Mouse (Mus musculus) neural tube, embryonic 11.5 days (tissue): ENCODE data around the gene Heatr5b. TPM values are rescaled to one million over a fixed set of nuclear protein-coding genes. Genes with fewer than 3 reads are reported as not detected.
"Not testable (repeated sequence)": the region's sequence is repeated elsewhere in the genome, so short reads cannot be mapped to it uniquely, and the experiment has no call there.

Source experiments
- ATAC-seq: fragments of 200-750 bp; cut with Nextera tagmentation; 2 replicates; pipeline ENCODE4 v1.8.0; 2017; ENCODE audit warnings: moderate number of reproducible peaks, mild to moderate bottlenecking, moderate TSS enrichment, moderate library complexity; ENCODE audit not compliant: insufficient read depth, low FRiP score, low TSS enrichment
- DNase-seq: peaks from one replicate; pipeline ENCODE4 v3.0.0-alpha.2; 2015; ENCODE audit warnings: low spot score
- H3K27ac ChIP-seq: fragments of 300-500 bp; sonication (generic); 2 replicates; pipeline ENCODE4 v1.5.1; 2014; ENCODE audit warnings: low read depth, mild to moderate bottlenecking, low read length
- H3K27me3 ChIP-seq: fragments of 300-500 bp; sonication (generic); 2 replicates; pipeline ENCODE4 v1.6.1; 2014; ENCODE audit warnings: mild to moderate bottlenecking, low read length, mixed read lengths; ENCODE audit not compliant: control insufficient read depth, insufficient read depth
- H3K36me3 ChIP-seq: fragments of 300-500 bp; sonication (generic); 2 replicates; pipeline ENCODE4 v1.6.1; 2014; ENCODE audit warnings: mild to moderate bottlenecking, low read length, moderate library complexity, mixed read lengths; ENCODE audit not compliant: control insufficient read depth, insufficient read depth
- H3K4me1 ChIP-seq: fragments of 300-500 bp; sonication (generic); 2 replicates; pipeline ENCODE4 v1.6.1; 2014; ENCODE audit warnings: low read length, mixed read lengths; ENCODE audit not compliant: control insufficient read depth, insufficient read depth
- H3K4me2 ChIP-seq: fragments of 300-500 bp; sonication (generic); 2 replicates; pipeline ENCODE4 v1.6.1; 2014; ENCODE audit warnings: low read depth, mild to moderate bottlenecking, moderate library complexity
- H3K4me3 ChIP-seq: fragments of 300-500 bp; sonication (generic); 2 replicates; pipeline ENCODE4 v1.5.1; 2014; ENCODE audit warnings: low read depth, low read length
- H3K9ac ChIP-seq: fragments of 300-500 bp; sonication (generic); 2 replicates; pipeline ENCODE4 v1.6.1; 2014; ENCODE audit warnings: mild to moderate bottlenecking, low read length
- H3K9me3 ChIP-seq: fragments of 300-500 bp; sonication (generic); 2 replicates; pipeline ENCODE4 v1.6.1; 2016; ENCODE audit warnings: low read length; ENCODE audit not compliant: control insufficient read depth
- WGBS: fragments of 180-500 bp; shearing (Covaris S2); extraction: QIAGEN DNeasy Blood & Tissue Kit; methylation state at CpG from one replicate; pipeline ENCODE4 v1.1.7; 2014; 5-methylcytosine and 5-hydroxymethylcytosine counted together
- polyA plus RNA-seq: library from polyadenylated mRNA; unstranded; fragments of >200 nt; fragmentation: Nextera tagmentation; extraction: Ambion mirVana; gene quantifications from 2 replicates; pipeline ENCODE4 v1.2.1, GENCODE M21; 2014

Heatr5b gene
- polyA plus RNA-seq, 1 experiment from 2014 or later: 18.9 TPM

GRCm38 (mm10) chr17:78824346-78824745, 10.8 kb downstream of the Heatr5b start:
- no peaks in the 10 kb centered on the region for H3K9me3 ChIP-seq

GRCm38 (mm10) chr17:78809582-78809981, 25.6 kb downstream of the Heatr5b start:
- Histone ChIP-seq H3K36me3 (peaks cover 2% of the 10 kb centered on the region; the same call in 1 of the 2 replicates), H3K27ac (no peak overlapping the region), H3K4me2 (no peak overlapping the region), H3K9me3 (no peaks in the 10 kb centered on the region), H3K9ac (no peak overlapping the region), H3K4me1 (no peaks in the 10 kb centered on the region), H3K4me3 (no peak overlapping the region), H3K27me3 (no peaks in the 10 kb centered on the region)
- DNase-seq: no peak
- 94% methylated on average over 3 of the region's 3 CpGs for WGBS
- no peak for ATAC-seq

More at GRCm38 (mm10) chr17:78824346-78824745, 10.8 kb downstream of the Heatr5b start:
- Histone ChIP-seq H3K36me3 (peaks cover 10% of the 10 kb centered on the region), H3K4me3 (no peak overlapping the region), H3K27me3 (no peaks in the 10 kb centered on the region), H3K9ac (no peak overlapping the region), H3K27ac (no peak overlapping the region), H3K4me2 (no peak overlapping the region), H3K4me1 (no peaks in the 10 kb centered on the region)
- DNase-seq (no peak), ATAC-seq (no peak)
- 90% methylated on average over 13 of the region's 13 CpGs for WGBS

GRCm38 (mm10) chr17:78809019-78809418, 26.1 kb downstream of the Heatr5b start:
- Histone ChIP-seq H3K27me3 (no peaks in the 10 kb centered on the region), H3K27ac (no peak overlapping the region), H3K4me1 (no peaks in the 10 kb centered on the region), H3K9ac (no peak overlapping the region), H3K4me3 (no peak overlapping the region), H3K4me2 (no peak overlapping the region), H3K9me3 (no peaks in the 10 kb centered on the region), H3K36me3 (peaks cover 2% of the 10 kb centered on the region; the same call in 1 of the 2 replicates)
- no peak for DNase-seq
- no peak for ATAC-seq

GRCm38 (mm10) chr17:78797222-78797621, 37.9 kb downstream of the Heatr5b start:
- DNase-seq (no peak), ATAC-seq (no peak)
- WGBS: 93% methylated on average over 1 of the region's 1 CpGs
- Histone ChIP-seq H3K9ac (no peak overlapping the region), H3K36me3 (no peaks in the 10 kb centered on the region), H3K9me3 (no peaks in the 10 kb centered on the region), H3K27ac (no peak overlapping the region), H3K4me2 (no peak overlapping the region), H3K27me3 (no peaks in the 10 kb centered on the region), H3K4me1 (no peaks in the 10 kb centered on the region), H3K4me3 (no peak overlapping the region)

GRCm38 (mm10) chr17:78794390-78794789, 40.8 kb downstream of the Heatr5b start:
- Histone ChIP-seq H3K9ac (no peak overlapping the region), H3K4me2 (no peak overlapping the region), H3K4me3 (no peak overlapping the region), H3K36me3 (peaks cover 3% of the 10 kb centered on the region; the same call in 1 of the 2 replicates), H3K9me3 (no peaks in the 10 kb centered on the region), H3K27me3 (no peaks in the 10 kb centered on the region), H3K27ac (no peak overlapping the region), H3K4me1 (no peaks in the 10 kb centered on the region)
- WGBS: 87% methylated on average over 5 of the region's 5 CpGs
- ATAC-seq (no peak), DNase-seq (no peak)

- Histone ChIP-seq H3K4me3 (no peak overlapping the region), H3K4me2 (no peak overlapping the region), H3K9ac (no peak overlapping the region), H3K27ac (no peak overlapping the region), H3K27me3 (no peaks in the 10 kb centered on the region), H3K9me3 (no peaks in the 10 kb centered on the region), H3K4me1 (no peaks in the 10 kb centered on the region), H3K36me3 (peaks cover 3% of the 10 kb centered on the region; the same call in 1 of the 2 replicates)
- WGBS: 93% methylated on average over 3 of the region's 3 CpGs
- ATAC-seq (no peak), DNase-seq (no peak)
Measured at GRCm38 (mm10) chr17:78792122-78792521, 43.0 kb downstream of the Heatr5b start.

- DNase-seq: no peak
- H3K4me3 ChIP-seq: no peak overlapping the region
- H3K36me3 ChIP-seq: peaks cover 3% of the 10 kb centered on the region; the same call in 1 of the 2 replicates
- no peak for ATAC-seq
- no peak overlapping the region for H3K4me2 ChIP-seq
- H3K4me1 ChIP-seq: no peaks in the 10 kb centered on the region
- no peaks in the 10 kb centered on the region for H3K9me3 ChIP-seq
- no peak overlapping the region for H3K9ac ChIP-seq
- no peaks in the 10 kb centered on the region for H3K27me3 ChIP-seq
- WGBS: 97% methylated on average over 3 of the region's 3 CpGs
- no peak overlapping the region for H3K27ac ChIP-seq
Measured at GRCm38 (mm10) chr17:78791690-78792070, 43.5 kb downstream of the Heatr5b start.

GRCm38 (mm10) chr17:78791068-78791689, 44.0 kb downstream of the Heatr5b start:
- WGBS: 82% methylated on average over 7 of the region's 7 CpGs
- Histone ChIP-seq H3K4me2 (no peak overlapping the region), H3K27ac (no peak overlapping the region), H3K36me3 (peaks cover 3% of the 10 kb centered on the region; the same call in 1 of the 2 replicates), H3K27me3 (no peaks in the 10 kb centered on the region), H3K4me1 (no peaks in the 10 kb centered on the region), H3K9ac (no peak overlapping the region), H3K9me3 (no peaks in the 10 kb centered on the region), H3K4me3 (no peak overlapping the region)
- no peak for ATAC-seq
- no peak for DNase-seq

- DNase-seq, H3K27ac ChIP-seq, H3K36me3 ChIP-seq, H3K4me1 ChIP-seq, H3K9ac ChIP-seq, ATAC-seq, H3K9me3 ChIP-seq, H3K27me3 ChIP-seq, H3K4me3 ChIP-seq, H3K4me2 ChIP-seq: not testable (repeated sequence)
- 77% methylated on average over 3 of the region's 3 CpGs for WGBS
Measured at GRCm38 (mm10) chr17:78788273-78788672, 46.9 kb downstream of the Heatr5b start.
